Mouse (Mus musculus): Measurements from ENCODE around the gene Efna1. TPM values are rescaled to one million over a fixed set of nuclear protein-coding genes. Genes with fewer than 3 reads are reported as not detected.

Gene Efna1
- polyA plus RNA-seq, 1 experiment, result 13.9 TPM

GRCm38 (mm10) chr3:89318971-89319590 is 38.1 kb upstream of the Efna1 start:
- Histone ChIP-seq H3K79me3 (ENCODE audit: low read depth) (no peaks in the 10 kb centered on the region), H3K4me3 (ENCODE audit: insufficient read depth, poor library complexity, severe bottlenecking) (no peak overlapping the region), H3K79me2 (ENCODE audit: control insufficient read depth, insufficient read depth) (no peaks in the 10 kb centered on the region), H3K36me3 (ENCODE audit: control insufficient read depth, insufficient read depth) (no peaks in the 10 kb centered on the region), H3K27me3 (ENCODE audit: control insufficient read depth, insufficient read depth, insufficient read length) (peaks cover 26% of the 10 kb centered on the region), H3ac (ENCODE audit: control insufficient read depth, insufficient read length, low read depth) (no peak overlapping the region)
- no peak for TF ChIP-seq CEBPB (IDR thresholded peaks at IDR 0.05; ENCODE audit: low read depth)
- TF ChIP-seq FOSL1 (IDR thresholded peaks at IDR 0.05; ENCODE audit: insufficient read depth, low read length, poor library complexity, severe bottlenecking), result no peak
- no peak for TF ChIP-seq MYOG (IDR thresholded peaks at IDR 0.05; ENCODE audit: control insufficient read depth, extremely low read depth, insufficient read length)
- no peak for TF ChIP-seq MYOD1 (IDR thresholded peaks at IDR 0.05; ENCODE audit: control insufficient read depth, insufficient read length, low read depth)
- no peak for TF ChIP-seq CTCF (IDR thresholded peaks at IDR 0.05; ENCODE audit: control insufficient read depth, insufficient read depth, insufficient read length)
- no peak for TF ChIP-seq USF1 (IDR thresholded peaks at IDR 0.05; ENCODE audit: low read depth)
- no peak for TF ChIP-seq MAX (IDR thresholded peaks at IDR 0.05)

GRCm38 (mm10) chr3:89318316-89318715 is 37.4 kb upstream of the Efna1 start:
- TF ChIP-seq MYOG (IDR thresholded peaks at IDR 0.05; ENCODE audit: control insufficient read depth, extremely low read depth, insufficient read length) (no peak), USF1 (IDR thresholded peaks at IDR 0.05; ENCODE audit: low read depth) (no peak), MAX (IDR thresholded peaks at IDR 0.05) (no peak), CTCF (IDR thresholded peaks at IDR 0.05; ENCODE audit: control insufficient read depth, insufficient read depth, insufficient read length) (no peak)
- no peak overlapping the region for H3K4me3 ChIP-seq (ENCODE audit: insufficient read depth, poor library complexity, severe bottlenecking)
- H3K36me3 ChIP-seq (ENCODE audit: control insufficient read depth, insufficient read depth), result no peaks in the 10 kb centered on the region
- H3K79me2 ChIP-seq (ENCODE audit: control insufficient read depth, insufficient read depth), result no peaks in the 10 kb centered on the region
- H3K27me3 ChIP-seq (ENCODE audit: control insufficient read depth, insufficient read depth, insufficient read length), result peaks cover 26% of the 10 kb centered on the region
- H3K79me3 ChIP-seq (ENCODE audit: low read depth), result no peaks in the 10 kb centered on the region
- no peak overlapping the region for H3ac ChIP-seq (ENCODE audit: control insufficient read depth, insufficient read length, low read depth)

GRCm38 (mm10) chr3:89317246-89317645 is 36.3 kb upstream of the Efna1 start:
- no peaks in the 10 kb centered on the region for H3K79me3 ChIP-seq (ENCODE audit: low read depth)
- H3ac ChIP-seq (ENCODE audit: control insufficient read depth, insufficient read length, low read depth), result no peak overlapping the region
- H3K27me3 ChIP-seq (ENCODE audit: control insufficient read depth, insufficient read depth, insufficient read length), result peaks cover 26% of the 10 kb centered on the region
- TF ChIP-seq MAX (IDR thresholded peaks at IDR 0.05) (no peak), CEBPB (IDR thresholded peaks at IDR 0.05; ENCODE audit: low read depth) (no peak), CTCF (IDR thresholded peaks at IDR 0.05; ENCODE audit: control insufficient read depth, insufficient read depth, insufficient read length) (no peak), FOSL1 (IDR thresholded peaks at IDR 0.05; ENCODE audit: insufficient read depth, low read length, poor library complexity, severe bottlenecking) (no peak), MYOG (IDR thresholded peaks at IDR 0.05; ENCODE audit: control insufficient read depth, extremely low read depth, insufficient read length) (no peak), MYOD1 (IDR thresholded peaks at IDR 0.05; ENCODE audit: control insufficient read depth, insufficient read length, low read depth) (no peak)
- no peaks in the 10 kb centered on the region for H3K79me2 ChIP-seq (ENCODE audit: control insufficient read depth, insufficient read depth)
- no peak overlapping the region for H3K4me3 ChIP-seq (ENCODE audit: insufficient read depth, poor library complexity, severe bottlenecking)
- no peaks in the 10 kb centered on the region for H3K36me3 ChIP-seq (ENCODE audit: control insufficient read depth, insufficient read depth)

DNA sequence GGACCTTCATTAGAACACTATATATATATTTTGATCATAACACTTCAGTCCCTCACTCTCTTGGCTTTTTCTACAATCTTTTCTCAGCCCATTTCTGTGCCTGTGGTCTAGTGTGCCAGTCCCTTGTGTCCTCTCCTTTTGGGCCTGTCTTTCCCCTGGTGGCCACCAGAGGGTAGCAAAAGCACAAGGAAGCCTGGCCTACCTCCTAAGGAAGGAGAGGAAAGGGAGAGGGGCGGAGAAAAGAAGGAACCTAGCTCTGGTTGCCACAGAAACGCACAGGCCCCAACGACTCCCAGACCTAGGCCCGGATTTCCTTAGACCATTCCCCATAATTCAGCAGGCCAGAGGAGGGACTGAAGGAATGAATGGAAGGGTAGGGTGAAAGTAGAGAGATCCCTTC is 35.9 kb upstream of the Efna1 start:
- TF ChIP-seq MAX (IDR thresholded peaks at IDR 0.05) (peak; percentile 25), CTCF (IDR thresholded peaks at IDR 0.05; ENCODE audit: control insufficient read depth, insufficient read depth, insufficient read length) (peak; percentile 76), FOSL1 (IDR thresholded peaks at IDR 0.05; ENCODE audit: insufficient read depth, low read length, poor library complexity, severe bottlenecking) (no peak)
- Histone ChIP-seq H3ac (ENCODE audit: control insufficient read depth, insufficient read length, low read depth) (no peak overlapping the region), H3K4me3 (ENCODE audit: insufficient read depth, poor library complexity, severe bottlenecking) (no peak overlapping the region), H3K79me3 (ENCODE audit: low read depth) (no peaks in the 10 kb centered on the region), H3K36me3 (ENCODE audit: control insufficient read depth, insufficient read depth) (no peaks in the 10 kb centered on the region), H3K27me3 (ENCODE audit: control insufficient read depth, insufficient read depth, insufficient read length) (peaks cover 24% of the 10 kb centered on the region), H3K79me2 (ENCODE audit: control insufficient read depth, insufficient read depth) (no peaks in the 10 kb centered on the region)

GRCm38 (mm10) chr3:89315930-89316831 is 35.2 kb upstream of the Efna1 start:
- Histone ChIP-seq H3ac (ENCODE audit: control insufficient read depth, insufficient read length, low read depth) (no peak overlapping the region), H3K79me3 (ENCODE audit: low read depth) (no peaks in the 10 kb centered on the region), H3K4me3 (ENCODE audit: insufficient read depth, poor library complexity, severe bottlenecking) (no peak overlapping the region), H3K79me2 (ENCODE audit: control insufficient read depth, insufficient read depth) (no peaks in the 10 kb centered on the region), H3K36me3 (ENCODE audit: control insufficient read depth, insufficient read depth) (no peaks in the 10 kb centered on the region), H3K27me3 (ENCODE audit: control insufficient read depth, insufficient read depth, insufficient read length) (peaks cover 18% of the 10 kb centered on the region)
- TF ChIP-seq CEBPB (IDR thresholded peaks at IDR 0.05; ENCODE audit: low read depth) (no peak), FOSL1 (IDR thresholded peaks at IDR 0.05; ENCODE audit: insufficient read depth, low read length, poor library complexity, severe bottlenecking) (no peak), MAX (IDR thresholded peaks at IDR 0.05) (no peak), MYOG (IDR thresholded peaks at IDR 0.05; ENCODE audit: control insufficient read depth, extremely low read depth, insufficient read length) (no peak), USF1 (IDR thresholded peaks at IDR 0.05; ENCODE audit: low read depth) (no peak), MYOD1 (IDR thresholded peaks at IDR 0.05; ENCODE audit: control insufficient read depth, insufficient read length, low read depth) (no peak), CTCF (IDR thresholded peaks at IDR 0.05; ENCODE audit: control insufficient read depth, insufficient read depth, insufficient read length) (no peak)
